Mouse (Mus musculus) lung, postnatal 0 days (tissue): Measurements from ENCODE around the gene Ttll8.

ENCODE experiments used
- CTCF ChIP-seq: IDR thresholded peaks from 2 replicates; pipeline ENCODE4 v1.5.1; 2016; ENCODE audit warnings: antibody characterized with exemption, mild to moderate bottlenecking
- EP300 ChIP-seq: IDR thresholded peaks from 2 replicates; pipeline ENCODE4 v1.6.1; 2016; ENCODE audit warnings: antibody characterized with exemption, mild to moderate bottlenecking, control low read depth

DNA sequence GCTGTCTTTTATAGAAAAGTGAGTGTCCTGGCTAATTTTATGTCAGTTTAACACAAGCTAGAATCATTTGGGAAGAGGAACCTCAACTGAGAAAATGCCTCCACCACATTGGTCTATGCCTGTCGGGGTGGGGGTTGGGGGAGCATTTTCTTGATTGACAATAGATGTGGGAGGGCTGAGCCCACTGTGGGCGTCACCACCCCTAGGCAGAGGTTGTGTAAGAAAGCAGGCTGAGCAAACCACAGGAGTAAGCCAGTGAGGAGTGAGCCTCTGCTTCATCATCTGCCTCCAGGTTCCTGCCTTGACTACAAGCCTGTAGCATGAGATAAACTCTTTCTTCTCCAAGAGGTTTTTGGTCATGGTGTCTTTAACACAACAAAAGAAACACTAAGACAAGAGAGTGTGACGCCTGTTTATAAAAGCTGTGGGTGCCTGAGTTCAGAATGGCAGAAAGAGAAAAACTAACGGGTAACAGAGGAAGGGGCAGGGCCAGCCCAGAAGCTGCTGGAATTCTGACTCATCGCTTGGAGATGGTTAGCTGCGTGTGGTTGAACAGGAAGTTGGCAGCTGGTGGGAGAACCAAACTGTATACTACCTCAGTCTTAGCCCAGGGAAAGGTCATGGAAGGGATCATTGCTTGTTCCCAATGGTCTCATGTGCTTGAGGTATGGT is 17.5 kb downstream of the Ttll8 start:
- TF ChIP-seq EP300 = no peak
- no peak for TF ChIP-seq CTCF
